Mouse (Mus musculus) brain, embryonic 14.5 days (tissue): ENCODE measurements around the gene Cand1.

Experiments used
- CTCF ChIP-seq: fragments of 200-500 bp; IDR thresholded peaks from 2 replicates; pipeline ENCODE4 v1.5.1; 2012; ENCODE audit warnings: inconsistent platforms, mild to moderate bottlenecking, moderate library complexity, borderline replicate concordance; ENCODE audit not compliant: insufficient read depth, insufficient read length; ENCODE audit errors: extremely low read depth
- POLR2A ChIP-seq: fragments of 200-500 bp; IDR thresholded peaks from 2 replicates; pipeline ENCODE4 v1.6.1; 2012; ENCODE audit warnings: mild to moderate bottlenecking, inconsistent platforms, borderline replicate concordance; ENCODE audit not compliant: poor library complexity, insufficient read depth, insufficient read length, severe bottlenecking; ENCODE audit errors: extremely low read depth

DNA sequence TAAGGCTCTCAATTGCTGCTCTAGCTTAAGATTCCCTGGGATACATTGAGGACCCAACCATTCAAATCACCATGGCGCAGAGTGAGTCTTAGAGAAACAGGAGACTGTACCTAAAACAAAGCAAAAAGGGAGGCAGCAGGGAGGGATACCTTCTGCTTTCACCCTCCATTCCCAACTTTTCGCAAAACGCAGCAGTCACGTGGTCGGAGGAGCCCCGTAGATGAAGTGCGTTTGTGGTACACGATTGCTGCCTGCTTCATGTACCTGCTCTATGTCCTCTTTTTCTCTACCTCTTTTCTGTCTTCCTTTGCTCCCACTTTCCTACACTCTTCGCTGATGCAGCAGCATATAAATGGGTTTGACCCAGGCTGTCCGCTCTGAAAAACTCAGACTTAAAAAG is 39.0 kb upstream of the Cand1 start:
- TF ChIP-seq CTCF, result no peak
- no peak for TF ChIP-seq POLR2A
